In genomic region chr5:93206109-93207005, GRCm38 (mm10) we compare ENCODE assay signal across 8 mouse cellular contexts. TPM values are rescaled to one million over a fixed set of nuclear protein-coding genes. Genes with fewer than 3 reads are reported as not detected.
DNase-seq lines count a peak whose midpoint lies in the region; ATAC-seq lines count a peak whose summit lies in the region.

Ccni (minus strand) TSS chr5:93206495.
2010109A12Rik (plus strand) TSS chr5:93206518.

- no peaks in the 10 kb centered on the region for H3K9me3 ChIP-seq in intestine, embryonic 14.5 days (ENCODE audit: control insufficient read depth, low read length)

- H3K4me1 ChIP-seq in intestine, embryonic 14.5 days (replicated peaks; ENCODE audit: control insufficient read depth, insufficient read depth, low read length), result peaks cover 19% of the 10 kb centered on the region; the same call in 1 of the 2 replicates

- H3K4me2 ChIP-seq in intestine, embryonic 14.5 days (ENCODE audit: low read length), result peak within 1 kb of the TSS; percentile 78

- DNase-seq in adrenal gland, adult (ENCODE audit: inconsistent age in 2 of 2, low spot score in 1 of 2), result peak; percentile 96 to 99
- DNase-seq in embryo, embryonic 10.5 days (ENCODE audit: low spot score), result peak; percentile 98
- DNase-seq in gastrocnemius, postnatal 14 days, result peak; percentile 95
- DNase-seq in intestine, embryonic 14.5 days (ENCODE audit: low spot score), result peak; percentile 97
- DNase-seq in left cerebral cortex, postnatal 14 days (ENCODE audit: low spot score in 2 of 2), result peak; percentile 96 to 97
- peak; percentile 98 for DNase-seq in mesoderm, embryonic 11.5 days (ENCODE audit: low read depth, low spot score)
- peak; percentile 90 to 93 for DNase-seq in right cerebral cortex, postnatal 36 days (ENCODE audit: low spot score in 2 of 2)
- DNase-seq in yolk sac, embryonic 10.5 days (ENCODE audit: low spot score), result peak; percentile 96

- peak within 1 kb of the TSS; percentile 95 for H3K9ac ChIP-seq in intestine, embryonic 14.5 days (ENCODE audit: low read length)

- ATAC-seq in intestine, embryonic 14.5 days (replicated peaks; ENCODE audit: low FRiP score, low TSS enrichment, low read depth), result peak; percentile 97

- peaks cover 9% of the 10 kb centered on the region for H3K36me3 ChIP-seq in intestine, embryonic 14.5 days (ENCODE audit: control insufficient read depth, insufficient read depth, low read length)

- WGBS in intestine, embryonic 14.5 days, result under 1% methylated on average over 73 of the region's 79 CpGs

- intact Hi-C loops in gastrocnemius, postnatal 14 days (cut with DNase I; ENCODE audit: low total_unique reads), result no loop called here
- intact Hi-C loops in left cerebral cortex, postnatal 14 days (cut with DNase I), result loop anchor here (1.0 to 5.0 kb wide), 2 partner anchors 61 to 116 kb away; partner anchors contain the start of gene Ccng2

- peak within 1 kb of the TSS; percentile 94 for H3K4me3 ChIP-seq in intestine, embryonic 14.5 days (ENCODE audit: low read depth, low read length)

- H3K27ac ChIP-seq in intestine, embryonic 14.5 days (ENCODE audit: low read depth), result peak within 1 kb of the TSS; percentile 87

- H3K27me3 ChIP-seq in intestine, embryonic 14.5 days (replicated peaks; ENCODE audit: control insufficient read depth, insufficient read depth, low read length), result no peaks in the 10 kb centered on the region

RNA-seq across cellular contexts. Expression of gene Ccni, which starts in this region (rescaled TPM):
- total RNA-seq in gastrocnemius, postnatal 14 days (2021), result 10 to 100 TPM; 82.5 to 92.6 TPM
- polyA plus RNA-seq in intestine, embryonic 14.5 days (2014; fragmentation: Nextera tagmentation; extraction: Ambion mirVana), result 112 and 116 TPM in 2 replicates
- total RNA-seq in left cerebral cortex, postnatal 14 days (2021), result 100 to 1,000 TPM; 304 to 308 TPM

RNA-seq across cellular contexts. Expression of gene 2010109A12Rik, which starts in this region (rescaled TPM):
- under 1 TPM in 1 of 2 experiments, not detected in 1; 0.60 TPM for total RNA-seq in gastrocnemius, postnatal 14 days (2021)
- 1.0 and 1.5 TPM in 2 replicates for polyA plus RNA-seq in intestine, embryonic 14.5 days (2014; fragmentation: Nextera tagmentation; extraction: Ambion mirVana)
- 1 to 10 TPM in 1 of 2 experiments, under 1 TPM in 1; 0.42 to 1.4 TPM for total RNA-seq in left cerebral cortex, postnatal 14 days (2021)

Comparison
In these comparisons a context has a peak if more than half of its experiments do, and no peak if none do; other contexts are left out.
1. Peak in every context shown above with its lines: DNase-seq, ATAC-seq, H3K4me3 ChIP-seq and H3K27ac ChIP-seq.